Mouse (Mus musculus) left cerebral cortex, postnatal 4 days (tissue): ENCODE measurements around the gene Olfr12. TPM values are rescaled to one million over a fixed set of nuclear protein-coding genes. Genes with fewer than 3 reads are reported as not detected.
A peak's percentile ranks its signal among the peaks of the same experiment; 100 is the strongest.

Experiments used
- DNase-seq: peaks from one replicate; pipeline ENCODE4 v3.0.0-alpha.2; 2022
- intact Hi-C: fragments of 180-260 bp; cut with DNase I; formaldehyde crosslinking; loops from one replicate; pipeline ENCODE4 v1.15.1; 2025
- total RNA-seq, 2 experiments: library from RNA; stranded (reverse); gene quantifications; 2 replicates each; pipeline ENCODE4 v1.2.3; 2021

The Olfr12 gene
- total RNA-seq: not detected

- DNase-seq: no peak
- intact Hi-C loops: no loop called here
Measured at GRCm38 (mm10) chr1:92617488-92617887, at the start of gene Olfr12. Gene Olfr12 (plus strand): TSS chr1:92617788.

GRCm38 (mm10) chr1:92571022-92571421, 46.6 kb upstream of the Olfr12 start, which contains the start of gene Olfr1413:
Gene Olfr1413 (plus strand): TSS chr1:92571322.
- no peak for DNase-seq
- intact Hi-C loops: no loop called here

- intact Hi-C loops: no loop called here
- no peak for DNase-seq
Measured at GRCm38 (mm10) chr1:92585479-92585878, 32.1 kb upstream of the Olfr12 start, which contains the start of gene Olfr1412. Gene Olfr1412 (plus strand): TSS chr1:92585779.

- no peak for DNase-seq
- intact Hi-C loops: no loop called here
Measured at GRCm38 (mm10) chr1:92594111-92594510, 23.5 kb upstream of the Olfr12 start, which contains the start of gene Olfr1411. Gene Olfr1411 (plus strand): TSS chr1:92594411.

GRCm38 (mm10) chr1:92596019-92596418, 21.6 kb upstream of the Olfr12 start:
- intact Hi-C loops: no loop called here
- no peak for DNase-seq

GRCm38 (mm10) chr1:92605482-92605881, 12.1 kb upstream of the Olfr12 start, which contains the start of gene Olfr1410:
Gene Olfr1410 (plus strand): TSS chr1:92605782.
- intact Hi-C loops: no loop called here

GRCm38 (mm10) chr1:92607711-92608110, 9.9 kb upstream of the Olfr12 start:
- DNase-seq: no peak
- intact Hi-C loops: no loop called here

More at GRCm38 (mm10) chr1:92605482-92605881, 12.1 kb upstream of the Olfr12 start, which contains the start of gene Olfr1410:
- DNase-seq: no peak

- peak; percentile 64 for DNase-seq
- intact Hi-C loops: loop anchor here (5.0 kb wide), 2 partner anchors 89 to 139 kb away; partner anchors contain the start of gene Ndufa10
Measured at GRCm38 (mm10) chr1:92611008-92611407, 6.6 kb upstream of the Olfr12 start.

- no peak for DNase-seq
- intact Hi-C loops: loop anchor here (5.0 kb wide), 2 partner anchors 91 to 141 kb away; partner anchors contain the start of gene Ndufa10
Measured at GRCm38 (mm10) chr1:92613175-92613574, 4.4 kb upstream of the Olfr12 start.

- DNase-seq: no peak
Measured at GRCm38 (mm10) chr1:92614516-92614915, 3.1 kb upstream of the Olfr12 start.

GRCm38 (mm10) chr1:92616046-92616445, 1.5 kb upstream of the Olfr12 start:
- DNase-seq: no peak
- intact Hi-C loops: no loop called here

More at GRCm38 (mm10) chr1:92614516-92614915, 3.1 kb upstream of the Olfr12 start:
- intact Hi-C loops: loop anchor here (5.0 kb wide), 2 partner anchors 92 to 142 kb away; partner anchors contain the start of gene Ndufa10

- intact Hi-C loops: no loop called here
- DNase-seq: no peak
Measured at GRCm38 (mm10) chr1:92618360-92618759, 772 bp downstream of the Olfr12 start.

- DNase-seq: no peak
- intact Hi-C loops: no loop called here
Measured at GRCm38 (mm10) chr1:92628227-92628626, 10.6 kb downstream of the Olfr12 start.

GRCm38 (mm10) chr1:92632196-92632595, 14.6 kb downstream of the Olfr12 start:
- no peak for DNase-seq
- intact Hi-C loops: no loop called here

GRCm38 (mm10) chr1:92632948-92633347, 15.4 kb downstream of the Olfr12 start:
- DNase-seq: no peak

GRCm38 (mm10) chr1:92633726-92634125, 16.1 kb downstream of the Olfr12 start:
- DNase-seq: no peak
- intact Hi-C loops: no loop called here

More at GRCm38 (mm10) chr1:92632948-92633347, 15.4 kb downstream of the Olfr12 start:
- intact Hi-C loops: no loop called here

GRCm38 (mm10) chr1:92634569-92634968, 17.0 kb downstream of the Olfr12 start:
- intact Hi-C loops: no loop called here
- DNase-seq: no peak

GRCm38 (mm10) chr1:92634976-92635599, 17.5 kb downstream of the Olfr12 start:
- peak; percentile 46 for DNase-seq
- intact Hi-C loops: no loop called here

- no peak for DNase-seq
- intact Hi-C loops: no loop called here
Measured at GRCm38 (mm10) chr1:92636015-92636414, 18.4 kb downstream of the Olfr12 start.

- DNase-seq: no peak
- intact Hi-C loops: no loop called here
Measured at GRCm38 (mm10) chr1:92636676-92637075, 19.1 kb downstream of the Olfr12 start.

GRCm38 (mm10) chr1:92637501-92638172, 20.0 kb downstream of the Olfr12 start:
- no peak for DNase-seq
- intact Hi-C loops: no loop called here

GRCm38 (mm10) chr1:92638181-92638580, 20.6 kb downstream of the Olfr12 start:
- DNase-seq: no peak

More at GRCm38 (mm10) chr1:92638181-92638580, 20.6 kb downstream of the Olfr12 start:
- intact Hi-C loops: no loop called here
